In genomic region chr11:67967831-67968230, GRCm38 (mm10) we compare ENCODE assay signal across 22 mouse cellular contexts. TPM values are rescaled to one million over a fixed set of nuclear protein-coding genes. Genes with fewer than 3 reads are reported as not detected.
DNase-seq lines count a peak whose midpoint lies in the region; ATAC-seq and TF ChIP-seq lines count a peak whose summit lies in the region.
"Had no signal": no experiment of that assay in that cellular context is flagged by ENCODE, and none has a peak within 500 bp of the region (broad histone marks: within the 10 kb centered on the region; RNA-seq: fewer than 3 reads in every experiment).

No protein-coding gene starts in this region.

- H3ac ChIP-seq in myocyte (ENCODE audit: control insufficient read depth, insufficient read length) = no peak overlapping the region

- peaks cover 28% of the 10 kb centered on the region for H3K4me1 ChIP-seq in heart, embryonic 13.5 days
- peaks cover 2% of the 10 kb centered on the region; the same call in 1 of the 2 replicates for H3K4me1 ChIP-seq in heart, adult 2 months (ENCODE audit: control insufficient read depth, insufficient read depth, low read length)
- peaks cover 22% of the 10 kb centered on the region for H3K4me1 ChIP-seq in megakaryocyte, embryonic 14.5 days
- H3K4me1 ChIP-seq in brown adipose tissue, adult 24 weeks (ENCODE audit: control insufficient read depth, insufficient read depth, insufficient read length, low read length) = peaks cover 2% of the 10 kb centered on the region; the same call in 1 of the 2 replicates

- H3K36me3 ChIP-seq in heart, embryonic 13.5 days = peaks cover 20% of the 10 kb centered on the region
- H3K36me3 ChIP-seq in heart, adult 2 months (ENCODE audit: control insufficient read depth, insufficient read depth, low read length) = peaks cover 4% of the 10 kb centered on the region
- H3K36me3 ChIP-seq in megakaryocyte, embryonic 14.5 days (replicated peaks; ENCODE audit: low read length) = peaks cover 33% of the 10 kb centered on the region
- H3K36me3 ChIP-seq in myocyte (ENCODE audit: control insufficient read depth, insufficient read depth) = no peaks in the 10 kb centered on the region

- H3K27ac ChIP-seq in heart, embryonic 13.5 days (replicated peaks) = no peak overlapping the region
- H3K27ac ChIP-seq in heart, adult 2 months = no peak overlapping the region
- H3K27ac ChIP-seq in brown adipose tissue, adult 24 weeks (replicated peaks; ENCODE audit: low read depth, low read length) = no peak overlapping the region
- H3K27ac ChIP-seq: macrophage; neural tube, embryonic 13.5 days; stomach, postnatal 0 days had no signal

- ATAC-seq in heart, embryonic 13.5 days (ENCODE audit: extremely low read depth, insufficient number of reproducible peaks, low FRiP score, low TSS enrichment) = no peak
- no peak for ATAC-seq in megakaryocyte, adult 5-6 weeks (ENCODE audit: poor library complexity, severe bottlenecking)
- ATAC-seq: activated CD4-positive, CD25-positive, alpha-beta regulatory T cell, adult 4 months; forebrain, embryonic 16.5 days; hindbrain, embryonic 16.5 days; intestine, embryonic 16.5 days; Patski had no signal

- no peaks in the 10 kb centered on the region for H3K27me3 ChIP-seq in heart, embryonic 13.5 days (replicated peaks)
- no peaks in the 10 kb centered on the region for H3K27me3 ChIP-seq in heart, adult 2 months (ENCODE audit: control insufficient read depth, insufficient read depth, low read length)
- no peaks in the 10 kb centered on the region for H3K27me3 ChIP-seq in megakaryocyte, embryonic 14.5 days (replicated peaks)
- no peaks in the 10 kb centered on the region for H3K27me3 ChIP-seq in myocyte (ENCODE audit: control insufficient read depth, insufficient read depth, insufficient read length)
- H3K27me3 ChIP-seq: neural tube, embryonic 13.5 days; Patski had no signal

- H3K9ac ChIP-seq in heart, embryonic 13.5 days = 0 out of 2 replicates have a peak overlapping the region, but pooled peaks have one; percentile 25
- H3K9ac ChIP-seq in heart, adult 2 months (ENCODE audit: low read depth, low read length) = no peak overlapping the region
- H3K9ac ChIP-seq: lung, embryonic 14.5 days had no signal

- no peak for TF ChIP-seq POLR2A in heart, adult 2 months (IDR thresholded peaks at IDR 0.05; ENCODE audit: insufficient read depth, low read depth, low read length)
- TF ChIP-seq POLR2A in myocyte (IDR thresholded peaks at IDR 0.05; ENCODE audit: insufficient read length, low read depth) = no peak

- no peak for TF ChIP-seq CTCF in heart, adult 2 months (IDR thresholded peaks at IDR 0.05)

- H3K9me3 ChIP-seq in heart, embryonic 13.5 days = no peaks in the 10 kb centered on the region
- H3K9me3 ChIP-seq in megakaryocyte, embryonic 14.5 days = no peaks in the 10 kb centered on the region
- H3K9me3 ChIP-seq: neural tube, embryonic 13.5 days had no signal

- no peaks in the 10 kb centered on the region for H3K79me2 ChIP-seq in heart, adult 2 months (replicated peaks; ENCODE audit: control insufficient read depth, insufficient read depth, low read length)
- H3K79me2 ChIP-seq in myocyte (ENCODE audit: control insufficient read depth, insufficient read depth) = peaks cover 8% of the 10 kb centered on the region

- 0 out of 2 replicates have a peak overlapping the region, but pooled peaks have one; percentile 3 for H3K4me3 ChIP-seq in heart, embryonic 13.5 days
- no peak overlapping the region for H3K4me3 ChIP-seq in heart, adult 2 months
- peak overlapping the region; percentile 8 for H3K4me3 ChIP-seq in megakaryocyte, embryonic 14.5 days (replicated peaks)
- 0 out of 2 replicates have a peak overlapping the region, but pooled peaks have one; percentile 21 for H3K4me3 ChIP-seq in brown adipose tissue, adult 24 weeks (ENCODE audit: insufficient read depth, low read depth, low read length)
- H3K4me3 ChIP-seq in myocyte = no peak overlapping the region

- no peak for TF ChIP-seq EP300 in heart, adult 2 months (IDR thresholded peaks at IDR 0.05; ENCODE audit: insufficient read depth, low read depth, low read length)

- no peak for DNase-seq in heart, adult 2 months
- DNase-seq in adrenal gland, adult 2 months = no peak
- DNase-seq: adrenal gland, postnatal 14 days; cerebellum, adult 18-20 months; cerebellum, postnatal 36 days; gastrocnemius, postnatal 36 days; lung, embryonic 14.5 days; right cerebral cortex, adult 18-20 months had no signal

- WGBS in heart, embryonic 13.5 days = 68% methylated on average over 11 of the region's 11 CpGs
- WGBS in heart, adult 2 months = 71% methylated on average over 11 of the region's 11 CpGs

- peak overlapping the region; percentile 97; the same call in 1 of the 2 replicates for H3K4me2 ChIP-seq in heart, embryonic 13.5 days
- H3K4me2 ChIP-seq in myocyte (ENCODE audit: low read depth) = peak overlapping the region; percentile 95

- intact Hi-C loops in heart, adult 2 months (cut with DNase I) = no loop called here

TF ChIP-seq in myocyte, 11 proteins besides CTCF, POLR2A, EP300 and RAD21:
- TF ChIP-seq TCF12 (IDR thresholded peaks at IDR 0.05; ENCODE audit: insufficient read depth, poor library complexity, severe bottlenecking) (no peak), REST (IDR thresholded peaks at IDR 0.05; ENCODE audit: insufficient read depth, insufficient read length) (no peak)

RNA-seq across cellular contexts. Expression of gene Stx8, which starts 1.8 kb away (rescaled TPM):
- 50.6 and 58.1 TPM in 2 replicates for polyA plus RNA-seq in heart, embryonic 13.5 days (2015; fragmentation: Nextera tagmentation; extraction: Ambion mirVana)
- total RNA-seq in heart, adult 2 months (2021) = 10 to 100 TPM; 22.6 to 29.1 TPM
- 6.7 and 10.2 TPM in 2 replicates for polyA plus RNA-seq in heart, adult 2 months (2012; rRNA removed)
- 3.9 and 4.3 TPM in 2 replicates for polyA plus RNA-seq in megakaryocyte, embryonic 14.5 days (2012; ENCODE audit: insufficient read depth, low replicate concordance)
- total RNA-seq in megakaryocyte, adult 5-6 weeks (2015) = 46.9 and 58.9 TPM in 2 replicates
- 21.5 and 23.3 TPM in 2 replicates for total RNA-seq in megakaryocyte, adult 5-6 weeks (2017)
- 48.8 and 60.8 TPM in 2 replicates for polyA plus RNA-seq in brown adipose tissue, adult 24 weeks (2012; ENCODE audit: insufficient read depth, insufficient read length, missing spikeins)
- polyA plus RNA-seq in myocyte (2012; fragmentation: generic; extraction: Trizol) = 32.5 TPM
- 10 to 100 TPM; 28.5 to 36.1 TPM for total RNA-seq in adrenal gland, adult 2 months (2021)
- polyA plus RNA-seq in adrenal gland, adult 2 months (2012; rRNA removed) = 1.1 and 2.2 TPM in 2 replicates

RNA-seq across cellular contexts. Expression of gene Cfap52, which starts 2.4 kb away (rescaled TPM):
- 0.29 and 0.33 TPM in 2 replicates for polyA plus RNA-seq in heart, embryonic 13.5 days (2015; fragmentation: Nextera tagmentation; extraction: Ambion mirVana)
- total RNA-seq in heart, adult 2 months (2021) = not detected
- polyA plus RNA-seq in heart, adult 2 months (2012; rRNA removed) = 0.12 and 0.64 TPM in 2 replicates
- not detected in 2 replicates for polyA plus RNA-seq in megakaryocyte, embryonic 14.5 days (2012; ENCODE audit: insufficient read depth, low replicate concordance)
- not detected in 2 replicates for total RNA-seq in megakaryocyte, adult 5-6 weeks (2015)
- total RNA-seq in megakaryocyte, adult 5-6 weeks (2017) = not detected in 2 replicates
- not detected in 2 replicates for polyA plus RNA-seq in brown adipose tissue, adult 24 weeks (2012; ENCODE audit: insufficient read depth, insufficient read length, missing spikeins)
- polyA plus RNA-seq in myocyte (2012; fragmentation: generic; extraction: Trizol) = 35.5 TPM
- total RNA-seq in adrenal gland, adult 2 months (2021) = not detected
- polyA plus RNA-seq in adrenal gland, adult 2 months (2012; rRNA removed) = not detected in 2 replicates
- total RNA-seq: adrenal gland, postnatal 14 days; hematopoietic stem cell, adult 5-6 weeks had no signal
- polyA plus RNA-seq: activated CD4-positive, CD25-positive, alpha-beta regulatory T cell, adult 4 months; macrophage had no signal

RNA-seq across cellular contexts. Expression of gene Usp43, which starts 45.9 kb away (rescaled TPM):
- polyA plus RNA-seq in heart, embryonic 13.5 days (2015; fragmentation: Nextera tagmentation; extraction: Ambion mirVana) = 0.80 and 0.87 TPM in 2 replicates
- total RNA-seq in heart, adult 2 months (2021) = 1 to 10 TPM; 1.6 to 1.7 TPM
- polyA plus RNA-seq in heart, adult 2 months (2012; rRNA removed) = 1.1 and 1.4 TPM in 2 replicates
- polyA plus RNA-seq in megakaryocyte, embryonic 14.5 days (2012; ENCODE audit: insufficient read depth, low replicate concordance) = 0.19 TPM in 1 of 2 replicates, not detected in the other
- not detected in 2 replicates for total RNA-seq in megakaryocyte, adult 5-6 weeks (2015)
- not detected in 2 replicates for total RNA-seq in megakaryocyte, adult 5-6 weeks (2017)
- polyA plus RNA-seq in brown adipose tissue, adult 24 weeks (2012; ENCODE audit: insufficient read depth, insufficient read length, missing spikeins) = 0.32 and 0.96 TPM in 2 replicates
- polyA plus RNA-seq in myocyte (2012; fragmentation: generic; extraction: Trizol) = 3.5 TPM
- total RNA-seq in adrenal gland, adult 2 months (2021) = 1 to 10 TPM; 1.0 to 1.1 TPM
- polyA plus RNA-seq in adrenal gland, adult 2 months (2012; rRNA removed) = 1.5 and 1.7 TPM in 2 replicates
- total RNA-seq: hematopoietic stem cell, adult 5-6 weeks had no signal
- polyA plus RNA-seq: activated CD4-positive, CD25-positive, alpha-beta regulatory T cell, adult 4 months; macrophage had no signal

Comparison
In these comparisons a context has a peak if more than half of its experiments do, and no peak if none do; other contexts are left out.
1. H3K4me3 ChIP-seq: peak in heart, embryonic 13.5 days (single experiment), megakaryocyte, embryonic 14.5 days (single experiment) and brown adipose tissue, adult 24 weeks (single experiment); none in heart, adult 2 months (single experiment) and myocyte (single experiment).
2. RNA of gene Cfap52, which starts 2.4 kb away (polyA plus RNA-seq): 35.5 TPM in myocyte (single experiment); 0.12 to 0.64 TPM in heart, adult 2 months, 0.29 to 0.33 TPM in heart, embryonic 13.5 days, not detected in adrenal gland, adult 2 months, not detected in megakaryocyte, embryonic 14.5 days and not detected in brown adipose tissue, adult 24 weeks; every median in the first group is over 10 times any median in the second.